Mouse (Mus musculus): ENCODE measurements around the gene Hyal3.

The Hyal3 gene

GRCm38 (mm10) chr9:107580501-107581317, at the start of gene Hyal3:
Hyal3 (plus strand) TSS chr9:107580818.
- DNase-seq (ENCODE audit: low read depth in 1 of 2, low spot score in 2 of 2), result peak in 1 of 2 experiments; percentile 67

DNA sequence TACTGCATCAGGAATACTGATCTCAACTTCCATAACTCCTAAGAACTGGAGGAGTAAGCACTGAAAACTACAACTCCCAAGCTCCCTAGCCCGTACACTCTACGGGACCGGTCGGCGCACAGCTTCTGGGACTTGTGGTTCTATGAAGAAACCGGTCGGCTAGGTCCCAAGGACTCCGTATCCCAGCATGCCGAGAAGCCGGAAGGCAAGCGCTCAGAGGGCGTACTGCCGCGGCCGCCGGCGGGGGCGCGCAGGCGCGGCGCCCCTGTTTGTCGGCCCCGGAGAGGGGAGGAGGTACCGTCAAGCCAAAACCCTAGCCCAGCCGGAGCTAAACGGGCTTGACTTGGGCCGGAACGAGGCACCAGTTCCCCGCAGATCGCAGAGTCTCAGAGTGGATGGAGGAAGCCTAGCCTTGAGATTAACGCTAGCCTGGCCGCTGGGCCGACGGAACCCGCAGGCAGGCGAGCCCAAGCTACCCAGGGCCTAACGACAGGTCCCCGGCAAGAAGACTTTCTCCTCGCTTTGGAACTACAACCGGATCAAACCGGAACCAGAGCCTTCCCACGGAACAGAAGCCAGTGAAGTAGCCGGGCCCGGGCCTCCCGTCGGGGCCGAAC, 46.7 kb upstream of the Hyal3 start, which contains the start of gene Tmem115:
Gene Tmem115 (plus strand): TSS at position 155 of the 617 bp plus-strand sequence.
- peak; percentile 74 to 76 for DNase-seq (ENCODE audit: low read depth in 1 of 2, low spot score in 2 of 2)

- no peak for DNase-seq (ENCODE audit: low read depth in 1 of 2, low spot score in 2 of 2)
Observed at GRCm38 (mm10) chr9:107534408-107535202, 46.0 kb upstream of the Hyal3 start.

DNA sequence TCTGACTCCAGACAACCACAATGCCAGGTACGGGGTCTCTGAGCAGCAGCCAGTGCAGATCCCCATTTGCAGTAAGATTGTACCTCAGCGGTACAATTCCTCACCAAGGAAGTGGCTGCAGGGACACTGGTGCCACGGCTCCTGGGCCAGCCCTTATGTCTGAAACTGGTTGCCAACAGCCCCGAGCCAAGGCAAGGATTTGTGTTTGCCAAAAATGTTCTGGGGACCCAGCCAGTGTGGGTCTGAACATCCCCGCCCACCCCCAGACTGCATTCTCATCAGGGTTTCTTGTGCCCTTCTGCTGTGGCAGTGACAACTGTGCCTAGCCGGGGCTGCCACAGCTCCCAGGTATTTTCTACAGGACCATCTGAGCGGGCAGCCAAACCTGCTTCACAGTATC, 42.4 kb upstream of the Hyal3 start:
- no peak for DNase-seq (ENCODE audit: low read depth in 1 of 2, low spot score in 2 of 2)

DNA sequence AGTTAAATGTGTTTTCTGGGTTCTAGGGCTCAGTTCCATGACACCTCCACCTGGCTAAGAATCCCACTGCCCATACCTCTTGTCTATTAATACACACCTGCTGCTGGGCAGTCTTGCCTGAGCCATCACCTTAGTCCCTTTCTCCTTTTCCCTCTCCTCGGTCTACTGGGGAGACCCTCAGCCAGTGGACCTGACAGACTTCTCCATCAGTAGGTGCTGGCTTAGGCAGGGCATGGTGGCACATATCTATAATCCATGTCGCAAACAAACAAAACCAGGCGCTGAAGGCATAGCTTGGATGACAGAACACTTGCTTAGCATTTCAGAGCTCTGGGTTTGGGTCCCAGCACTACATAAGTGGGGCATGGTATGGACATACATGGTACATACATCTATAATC, 41.9 kb upstream of the Hyal3 start:
- DNase-seq (ENCODE audit: low read depth in 1 of 2, low spot score in 2 of 2), result no peak

DNA sequence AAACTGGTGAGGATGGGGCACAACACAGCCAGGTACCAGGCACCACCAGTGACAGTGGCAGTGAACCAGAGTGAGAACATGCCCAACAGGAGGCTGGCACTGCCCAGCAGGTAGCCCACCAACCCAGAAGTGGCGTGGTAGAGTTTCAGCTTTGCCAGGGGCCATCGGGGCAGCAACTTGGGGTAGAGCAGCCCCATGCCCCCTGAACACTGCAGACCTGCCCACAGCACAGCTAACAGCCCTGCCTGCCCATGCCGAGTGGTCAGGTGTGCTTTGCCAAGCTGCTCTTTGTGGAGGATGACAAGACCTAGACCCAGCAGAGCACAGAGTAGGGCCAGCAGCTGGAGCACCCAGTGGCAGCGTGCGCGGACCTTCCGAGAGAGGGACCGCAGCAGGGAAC, 40.7 kb upstream of the Hyal3 start:
- no peak for DNase-seq (ENCODE audit: low read depth in 1 of 2, low spot score in 2 of 2)

GRCm38 (mm10) chr9:107540420-107540819, 40.2 kb upstream of the Hyal3 start:
- DNase-seq (ENCODE audit: low read depth in 1 of 2, low spot score in 2 of 2), result no peak

DNA sequence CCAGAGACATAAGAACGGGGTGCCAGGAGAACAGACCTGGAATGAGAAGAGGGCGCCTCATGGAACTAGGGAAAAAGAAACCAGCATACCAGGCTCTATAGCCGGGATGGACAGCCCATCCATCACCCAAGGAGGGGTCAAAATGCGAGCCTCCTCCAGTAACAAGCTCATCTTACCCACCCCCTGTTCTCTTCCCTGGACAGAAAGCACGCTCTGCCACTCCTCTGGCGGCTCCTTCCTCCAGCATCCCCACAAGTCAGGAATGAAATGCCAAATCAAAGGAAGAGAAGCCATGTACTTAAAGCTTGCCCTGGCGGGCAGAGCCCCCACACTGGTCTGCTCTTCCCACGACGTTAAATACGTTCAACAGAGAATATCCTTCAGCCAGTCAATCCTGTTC, 39.6 kb upstream of the Hyal3 start:
- no peak for DNase-seq (ENCODE audit: low read depth in 1 of 2, low spot score in 2 of 2)

DNA sequence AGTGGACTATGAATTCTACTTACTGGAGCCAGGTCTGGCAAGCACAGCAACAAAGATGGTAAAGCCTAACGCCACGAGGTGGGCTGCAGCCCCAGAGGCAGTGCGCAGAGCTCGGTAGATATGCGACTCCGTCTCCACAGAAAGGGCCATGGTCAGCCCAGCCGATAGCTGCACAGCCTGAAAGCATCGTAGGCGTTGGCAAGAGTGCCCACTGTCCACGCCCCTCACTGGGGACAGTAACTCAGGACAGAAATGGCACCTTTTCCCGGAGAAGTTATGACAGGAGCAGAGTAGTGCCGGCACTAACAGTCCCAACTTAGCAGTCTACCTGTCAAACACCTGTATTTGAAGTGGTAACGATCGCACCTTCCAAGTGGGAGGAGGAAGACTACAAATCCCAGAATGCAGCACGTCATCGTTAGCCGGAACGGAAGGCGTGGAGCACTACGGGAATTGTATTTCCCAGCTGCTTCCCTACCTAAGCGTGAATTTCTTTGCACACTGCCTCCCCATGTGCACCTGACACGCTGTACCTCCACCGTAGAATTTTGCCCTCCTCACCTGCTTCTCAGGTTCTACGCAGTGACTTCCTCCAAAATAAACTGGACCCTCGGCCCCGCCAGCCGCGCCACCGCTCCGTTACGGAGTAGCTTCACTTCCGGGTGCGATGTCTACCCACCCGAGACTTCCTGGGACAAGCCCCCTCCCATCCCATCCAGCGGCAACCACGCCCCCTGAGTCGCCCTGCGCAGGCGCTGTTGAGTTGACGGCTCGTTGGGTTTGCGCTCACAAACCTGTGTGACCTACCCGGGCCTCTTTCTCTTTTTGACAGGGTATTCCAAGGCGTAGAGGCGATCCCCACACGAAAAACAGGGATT, 38.9 kb upstream of the Hyal3 start, which contains the start of the genes Cyb561d2 and Nprl2:
Gene Cyb561d2 (minus strand): TSS at position 720 of the 878 bp plus-strand sequence.
Gene Nprl2 (plus strand): TSS at position 753 of the 878 bp plus-strand sequence.
- peak; percentile 64 to 85 for DNase-seq (ENCODE audit: low read depth in 1 of 2, low spot score in 2 of 2)

DNA sequence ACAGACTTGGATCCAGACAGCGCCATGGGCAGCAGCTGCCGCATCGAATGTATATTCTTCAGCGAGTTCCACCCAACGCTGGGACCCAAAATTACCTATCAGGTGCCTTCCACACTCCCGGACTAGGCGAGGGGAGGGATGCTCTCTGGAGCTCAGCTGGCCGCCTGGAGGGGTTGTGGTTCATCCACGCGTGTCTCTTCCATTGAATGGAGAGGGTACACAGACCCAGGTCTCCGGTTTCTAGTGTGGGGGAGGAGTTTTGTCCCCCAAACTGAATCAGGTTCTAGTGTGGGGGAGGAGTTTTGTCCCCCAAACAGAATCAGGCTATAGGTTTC, 38.3 kb upstream of the Hyal3 start:
- no peak for DNase-seq (ENCODE audit: low read depth in 1 of 2, low spot score in 2 of 2)

DNA sequence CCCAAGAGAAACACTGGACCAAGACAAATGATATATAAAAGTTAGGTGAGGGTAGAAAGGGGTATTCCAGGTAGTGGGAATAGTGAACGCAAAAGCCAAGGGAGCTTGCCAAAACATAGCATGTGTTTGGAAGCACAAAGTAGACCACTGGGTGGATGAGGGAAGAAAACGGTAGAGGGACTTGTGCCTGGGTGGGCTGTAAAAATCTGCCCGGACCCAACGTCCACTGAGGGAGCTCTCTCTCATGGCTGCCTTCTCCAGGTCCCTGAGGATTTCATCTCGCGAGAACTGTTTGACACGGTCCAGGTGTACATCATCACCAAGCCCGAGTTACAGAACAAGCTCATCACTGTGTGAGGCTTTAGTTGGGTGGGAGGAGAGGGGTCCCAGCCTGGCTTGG, 37.9 kb upstream of the Hyal3 start:
- DNase-seq (ENCODE audit: low read depth in 1 of 2, low spot score in 2 of 2), result no peak

DNA sequence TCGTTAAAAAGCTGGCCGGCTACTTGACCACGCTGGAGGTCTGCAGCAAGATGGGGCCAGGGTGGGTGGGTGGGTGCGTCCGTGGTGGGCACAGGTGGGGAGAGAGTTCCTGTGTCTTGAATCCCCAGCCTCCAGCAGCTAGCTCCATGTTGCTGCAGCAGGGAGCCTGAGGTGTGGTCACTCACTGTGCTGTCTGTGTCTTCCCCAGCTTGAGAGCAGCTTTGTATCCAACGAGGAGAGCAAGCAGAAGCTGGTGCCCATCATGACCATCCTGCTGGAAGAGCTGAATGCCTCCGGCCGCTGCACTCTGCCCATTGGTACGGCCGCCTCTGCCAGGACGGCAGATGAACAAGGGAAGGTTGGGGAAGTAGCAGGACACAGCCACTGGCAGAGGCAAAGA, 37.3 kb upstream of the Hyal3 start:
- no peak for DNase-seq (ENCODE audit: low read depth in 1 of 2, low spot score in 2 of 2)

GRCm38 (mm10) chr9:107544196-107544700, 36.4 kb upstream of the Hyal3 start:
- DNase-seq (ENCODE audit: low read depth in 1 of 2, low spot score in 2 of 2), result no peak

GRCm38 (mm10) chr9:107544729-107545128, 35.9 kb upstream of the Hyal3 start:
- no peak for DNase-seq (ENCODE audit: low read depth in 1 of 2, low spot score in 2 of 2)

DNA sequence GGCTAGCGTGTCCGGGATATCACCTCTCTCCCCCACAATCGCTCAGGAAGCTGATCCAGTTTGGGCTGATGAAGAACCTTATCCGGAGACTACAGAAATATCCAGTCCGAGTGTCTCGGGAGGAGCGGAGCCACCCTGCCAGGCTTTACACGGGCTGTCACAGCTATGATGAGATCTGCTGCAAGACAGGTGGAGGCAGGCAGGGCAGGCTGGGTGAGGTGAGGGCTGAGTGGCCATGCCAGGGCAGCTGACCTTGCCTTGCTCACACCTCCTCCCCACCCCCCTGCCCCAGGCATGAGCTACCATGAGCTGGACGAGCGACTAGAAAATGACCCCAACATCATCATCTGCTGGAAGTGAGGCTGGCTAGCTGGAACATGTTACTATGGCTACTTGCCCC, 35.4 kb upstream of the Hyal3 start:
- no peak for DNase-seq (ENCODE audit: low read depth in 1 of 2, low spot score in 2 of 2)

DNA sequence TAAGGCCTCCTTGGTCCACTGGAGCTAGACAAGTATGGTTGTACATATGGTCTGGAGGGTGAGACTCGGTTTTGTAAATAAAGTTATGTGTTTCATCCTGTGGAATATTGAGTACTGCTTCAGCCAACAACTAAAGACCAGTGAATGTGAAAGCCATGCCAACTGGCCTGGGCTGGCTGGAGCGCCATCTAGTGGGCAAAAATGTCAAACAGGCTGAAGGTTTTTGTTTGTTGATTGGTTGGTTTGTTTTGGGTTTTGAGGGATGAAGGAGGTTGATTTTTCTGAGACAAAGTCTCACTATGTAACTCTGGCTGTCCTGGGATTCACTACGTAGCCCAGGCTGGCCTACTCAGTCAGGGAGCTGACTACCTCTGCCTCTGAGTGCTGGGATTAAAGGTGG, 35.0 kb upstream of the Hyal3 start:
- DNase-seq (ENCODE audit: low read depth in 1 of 2, low spot score in 2 of 2), result peak in 1 of 2 experiments; percentile 58

DNA sequence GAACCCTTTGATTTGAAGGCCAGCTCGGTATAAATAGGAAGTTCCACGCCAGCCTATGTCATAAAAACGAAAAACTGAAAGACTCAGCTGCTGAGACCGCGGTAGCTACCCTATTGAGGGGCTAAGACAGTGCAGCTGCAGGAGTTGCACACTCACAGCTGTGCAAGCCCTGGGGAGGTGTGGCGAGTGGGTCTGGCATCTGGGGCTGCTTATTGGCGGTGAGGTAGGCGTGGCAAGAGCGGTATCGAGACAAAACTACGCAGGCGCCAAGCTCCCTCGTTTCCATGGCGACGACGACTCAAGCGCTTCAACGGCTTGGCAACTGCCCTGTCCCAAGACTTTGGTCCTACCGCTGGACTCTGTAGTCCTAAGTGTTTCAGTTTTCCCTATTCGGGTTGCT, 33.6 kb upstream of the Hyal3 start, which contains the start of gene Zmynd10:
Gene Zmynd10 (plus strand): TSS at position 273 of the 400 bp plus-strand sequence.
- DNase-seq (ENCODE audit: low read depth in 1 of 2, low spot score in 2 of 2), result peak; percentile 55 to 60

DNA sequence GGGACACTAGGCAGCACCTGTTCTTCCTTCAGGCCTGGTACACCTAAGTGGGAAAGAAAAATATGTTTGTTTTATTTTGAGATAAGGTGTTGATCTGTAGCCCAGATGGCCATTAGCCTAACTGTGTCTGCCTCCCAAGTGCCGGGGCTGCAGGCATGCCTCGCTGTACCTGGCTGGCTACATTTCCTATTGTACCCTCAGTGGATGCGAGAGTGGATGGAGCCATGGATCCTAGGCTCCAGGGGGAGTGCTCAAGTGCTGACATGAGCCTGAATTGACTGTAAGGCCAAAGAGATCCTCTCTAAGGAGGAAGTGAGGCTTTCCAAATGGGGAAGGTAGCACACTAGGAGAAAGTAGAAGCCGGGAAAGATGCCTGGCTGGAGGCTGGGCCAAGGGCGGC, 32.7 kb upstream of the Hyal3 start:
- DNase-seq (ENCODE audit: low read depth in 1 of 2, low spot score in 2 of 2), result no peak

GRCm38 (mm10) chr9:107548820-107549219, 31.8 kb upstream of the Hyal3 start:
- no peak for DNase-seq (ENCODE audit: low read depth in 1 of 2, low spot score in 2 of 2)

DNA sequence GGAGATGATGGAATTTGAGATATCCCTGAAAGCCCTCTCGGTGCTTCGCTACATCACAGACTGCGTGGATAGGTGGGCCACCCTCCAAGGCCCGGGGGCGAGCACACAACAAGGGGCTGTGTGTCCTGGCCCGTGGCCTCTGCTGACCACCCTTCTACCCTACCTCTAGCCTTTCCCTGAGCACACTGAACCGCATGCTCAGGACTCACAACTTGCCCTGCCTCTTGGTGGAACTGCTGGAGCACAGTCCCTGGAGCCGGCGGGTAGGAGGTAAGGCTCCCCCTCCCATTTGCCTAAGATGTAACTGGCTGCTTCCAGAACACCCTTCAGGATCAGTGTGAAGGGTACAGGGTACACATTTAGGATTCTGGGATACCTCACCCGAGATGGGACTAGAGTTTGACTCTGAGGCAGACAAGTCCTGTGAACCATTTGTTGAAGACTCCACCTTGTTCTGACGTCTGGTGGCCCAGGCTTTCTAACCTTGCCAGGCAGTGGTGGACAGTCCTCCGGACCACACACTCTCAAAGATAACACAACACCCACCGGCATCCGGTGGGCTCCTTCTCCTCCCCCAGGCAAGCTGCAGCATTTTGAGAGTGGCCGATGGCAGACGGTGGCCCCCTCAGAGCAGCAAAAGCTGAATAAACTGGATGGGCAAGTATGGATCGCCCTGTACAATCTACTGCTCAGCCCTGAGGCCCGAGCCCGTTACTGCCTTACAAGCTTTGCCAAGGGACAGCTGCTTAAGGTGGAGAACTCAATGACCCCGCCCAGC, 31.1 kb upstream of the Hyal3 start:
- DNase-seq (ENCODE audit: low read depth in 1 of 2, low spot score in 2 of 2), result no peak

All from monocyte, adult 2 months (primary cell).